In genomic region chr2:117169037-117169436, GRCm38 (mm10) we compare ENCODE assay signal across 29 mouse cellular contexts. TPM values are rescaled to one million over a fixed set of nuclear protein-coding genes. Genes with fewer than 3 reads are reported as not detected.
A peak's percentile ranks its signal among the peaks of the same experiment; 100 is the strongest.
DNase-seq lines count a peak whose midpoint lies in the region; ATAC-seq and TF ChIP-seq lines count a peak whose summit lies in the region.
"Had no signal": no experiment of that assay in that cellular context is flagged by ENCODE, and none has a peak within 500 bp of the region (broad histone marks: within the 10 kb centered on the region; RNA-seq: fewer than 3 reads in every experiment).

No protein-coding gene starts in this region.

- peak; percentile 28 for DNase-seq in lung, postnatal 0 days (ENCODE audit: low spot score)
- DNase-seq in lung, postnatal 25 days (ENCODE audit: low spot score) = no peak
- peak; percentile 18 for DNase-seq in CH12.LX (ENCODE audit: extremely low read depth)
- peak; percentile 17 for DNase-seq in splenic B cell, adult 2 months (ENCODE audit: low read depth, low spot score)
- no peak for DNase-seq in cerebellum, adult 9-11 months
- DNase-seq in spleen, postnatal 36 days (ENCODE audit: low spot score in 2 of 2) = no peak
- DNase-seq: adrenal gland, postnatal 10 days; cerebellum, adult 8-10 months; gastrocnemius, adult 2 months; gastrocnemius, postnatal 36 days; heart, postnatal 14 days; kidney, adult 9 months; kidney, postnatal 4 days; thymus, adult 2 months; thymus, postnatal 36 days had no signal

- dilution Hi-C loops in CH12.LX (cut with MboI; ENCODE audit: extremely low pct_ligation_motif_present, extremely low pct_unique_long_range_greater_than_20kb, low sequenced_read_pairs) = no loop called here

- H3K4me3 ChIP-seq in lung, postnatal 0 days (ENCODE audit: low read depth, low read length) = no peak overlapping the region
- no peak overlapping the region for H3K4me3 ChIP-seq in CH12.LX (replicated peaks in 1 of 3; ENCODE audit: low read depth in 2 of 3, low read length in 2 of 3, poor library complexity in 1 of 3)
- H3K4me3 ChIP-seq: embryonic facial prominence, embryonic 13.5 days; gastrocnemius, adult 2 months; heart, embryonic 13.5 days; hindbrain, embryonic 12.5 days; intestine, embryonic 15.5 days; limb, embryonic 13.5 days; lung, embryonic 15.5 days had no signal

- no peak overlapping the region for H3K4me2 ChIP-seq in lung, postnatal 0 days (replicated peaks; ENCODE audit: low read depth, low read length)
- H3K4me2 ChIP-seq in CH12.LX (ENCODE audit: insufficient read depth, low read depth, poor library complexity, severe bottlenecking) = no peak overlapping the region
- H3K4me2 ChIP-seq: embryonic facial prominence, embryonic 13.5 days; heart, embryonic 13.5 days; hindbrain, embryonic 12.5 days; intestine, embryonic 15.5 days; limb, embryonic 13.5 days; liver, embryonic 11.5 days; lung, embryonic 15.5 days; midbrain, embryonic 11.5 days had no signal

- TF ChIP-seq EP300 in lung, postnatal 0 days (IDR thresholded peaks at IDR 0.05) = no peak
- no peak for TF ChIP-seq EP300 in CH12.LX (IDR thresholded peaks at IDR 0.05; ENCODE audit: low read length)

- no peak overlapping the region for H3K27ac ChIP-seq in lung, postnatal 0 days (ENCODE audit: low read length)
- no peak overlapping the region for H3K27ac ChIP-seq in CH12.LX (ENCODE audit: insufficient read depth, low read depth)
- H3K27ac ChIP-seq: embryonic facial prominence, embryonic 13.5 days; gastrocnemius, adult 2 months; heart, embryonic 13.5 days; hindbrain, embryonic 12.5 days; hindbrain, postnatal 0 days; intestine, embryonic 15.5 days; limb, embryonic 13.5 days; lung, embryonic 15.5 days; stomach, postnatal 0 days had no signal

- H3K79me2 ChIP-seq in CH12.LX (replicated peaks; ENCODE audit: control insufficient read depth, extremely low read depth, insufficient read depth, poor library complexity, severe bottlenecking) = no peaks in the 10 kb centered on the region

- no peak for TF ChIP-seq CTCF in lung, postnatal 0 days (IDR thresholded peaks at IDR 0.05)
- no peak for TF ChIP-seq CTCF in CH12.LX (conservative IDR thresholded peaks at IDR 0.05 in 1 of 2, IDR thresholded peaks at IDR 0.05 in 1 of 2; ENCODE audit: low read depth in 2 of 2, low read length in 2 of 2)

- 46% methylated on average over 3 of the region's 3 CpGs for WGBS in lung, postnatal 0 days

- TF ChIP-seq POLR2A in CH12.LX (IDR thresholded peaks at IDR 0.05; ENCODE audit: low read depth, low read length) = no peak

- H3K9me3 ChIP-seq in lung, postnatal 0 days (ENCODE audit: low read length) = no peaks in the 10 kb centered on the region
- H3K9me3 ChIP-seq in CH12.LX (replicated peaks; ENCODE audit: low read length) = no peaks in the 10 kb centered on the region
- H3K9me3 ChIP-seq: embryonic facial prominence, embryonic 13.5 days; heart, embryonic 13.5 days; hindbrain, embryonic 12.5 days; intestine, embryonic 15.5 days; limb, embryonic 13.5 days; lung, embryonic 15.5 days had no signal

- H3K4me1 ChIP-seq in lung, postnatal 0 days (ENCODE audit: insufficient read depth, low read depth, low read length) = no peaks in the 10 kb centered on the region
- peaks cover 0 to 14% of the 10 kb centered on the region in 2 experiments; a peak in 1 of 4 replicates for H3K4me1 ChIP-seq in CH12.LX (ENCODE audit: control insufficient read depth in 1 of 2, insufficient read depth in 2 of 2)
- H3K4me1 ChIP-seq: hindbrain, embryonic 12.5 days; intestine, embryonic 15.5 days; limb, embryonic 13.5 days; lung, embryonic 15.5 days had no signal

- in situ Hi-C loops in CH12.LX (cut with MboI; ENCODE audit: low pct_ligation_motif_present, low pct_unique_long_range_greater_than_20kb, low sequenced_read_pairs) = no loop called here

- no peak for TF ChIP-seq RAD21 in CH12.LX (IDR thresholded peaks at IDR 0.05; ENCODE audit: low read depth, low read length)

- no peak overlapping the region for H3K9ac ChIP-seq in lung, postnatal 0 days (replicated peaks; ENCODE audit: low read depth)
- no peak overlapping the region for H3K9ac ChIP-seq in CH12.LX (ENCODE audit: insufficient read depth, low read depth)
- H3K9ac ChIP-seq: embryonic facial prominence, embryonic 13.5 days; heart, embryonic 13.5 days; hindbrain, embryonic 12.5 days; intestine, embryonic 15.5 days; limb, embryonic 13.5 days; lung, embryonic 15.5 days had no signal

- no peaks in the 10 kb centered on the region for H3K36me3 ChIP-seq in lung, postnatal 0 days (ENCODE audit: insufficient read depth, low read length)
- peaks cover 8 to 23% of the 10 kb centered on the region in 2 experiments for H3K36me3 ChIP-seq in CH12.LX (replicated peaks in 1 of 2; ENCODE audit: control insufficient read depth in 1 of 2, insufficient read depth in 1 of 2, low read length in 1 of 2)
- no peaks in the 10 kb centered on the region for H3K36me3 ChIP-seq in splenic B cell, adult 2 months (ENCODE audit: control insufficient read depth, insufficient read depth, low read length, poor library complexity, severe bottlenecking)
- H3K36me3 ChIP-seq: intestine, embryonic 15.5 days had no signal

- ATAC-seq in lung, postnatal 0 days = no peak
- peak; percentile 78 for ATAC-seq in common myeloid progenitor, adult 5-6 weeks (replicated peaks; ENCODE audit: low read depth, poor library complexity, severe bottlenecking)
- ATAC-seq: forebrain, embryonic 16.5 days; hindbrain, postnatal 0 days; intestine, embryonic 15.5 days; midbrain, embryonic 16.5 days; Patski had no signal

- no peaks in the 10 kb centered on the region for H3K27me3 ChIP-seq in lung, postnatal 0 days (replicated peaks; ENCODE audit: insufficient read depth, low read length)
- H3K27me3 ChIP-seq in CH12.LX (replicated peaks) = no peaks in the 10 kb centered on the region
- H3K27me3 ChIP-seq in splenic B cell, adult 2 months (ENCODE audit: control insufficient read depth, insufficient read depth, low read length, poor library complexity, severe bottlenecking) = no peaks in the 10 kb centered on the region
- H3K27me3 ChIP-seq: embryonic facial prominence, embryonic 13.5 days; heart, embryonic 13.5 days; hindbrain, embryonic 12.5 days; intestine, embryonic 15.5 days; limb, embryonic 13.5 days; lung, embryonic 15.5 days; Patski had no signal

TF ChIP-seq in CH12.LX, 34 proteins besides CTCF, POLR2A, EP300 and RAD21:
- no peak for TF ChIP-seq ZKSCAN1 (IDR thresholded peaks at IDR 0.05; ENCODE audit: borderline replicate concordance, low read depth, low read length)
- TF ChIP-seq TCF12 (IDR thresholded peaks at IDR 0.05; ENCODE audit: low read depth, low read length) = no peak
- no peak for TF ChIP-seq IRF4 (IDR thresholded peaks at IDR 0.05; ENCODE audit: low read depth, low read length)
- no peak for TF ChIP-seq ELF1 (IDR thresholded peaks at IDR 0.05; ENCODE audit: low read depth, low read length)
- TF ChIP-seq CHD1 (IDR thresholded peaks at IDR 0.05; ENCODE audit: low read depth, low read length) = no peak
- no peak for TF ChIP-seq RCOR1 (conservative IDR thresholded peaks at IDR 0.05; ENCODE audit: low read depth, low read length)
- no peak for TF ChIP-seq MYC (IDR thresholded peaks at IDR 0.05; ENCODE audit: low read depth, low read length)
- no peak for TF ChIP-seq JUN (IDR thresholded peaks at IDR 0.05; ENCODE audit: insufficient read depth, low read depth, low read length)
- no peak for TF ChIP-seq USF1 (IDR thresholded peaks at IDR 0.05; ENCODE audit: low read depth, low read length)
- no peak for TF ChIP-seq ZMIZ1 (IDR thresholded peaks at IDR 0.05; ENCODE audit: low read depth, low read length)
- no peak for TF ChIP-seq JUND (conservative IDR thresholded peaks at IDR 0.05; ENCODE audit: low read depth, low read length)
- TF ChIP-seq KAT2A (IDR thresholded peaks at IDR 0.05; ENCODE audit: insufficient replicate concordance, low read length) = no peak
- no peak for TF ChIP-seq PAX5 (IDR thresholded peaks at IDR 0.05; ENCODE audit: low read length)
- no peak for TF ChIP-seq MAZ (IDR thresholded peaks at IDR 0.05; ENCODE audit: low read depth, low read length)
- TF ChIP-seq MAX (IDR thresholded peaks at IDR 0.05; ENCODE audit: low read length) = no peak
- no peak for TF ChIP-seq BHLHE40 (IDR thresholded peaks at IDR 0.05; ENCODE audit: low read depth, low read length)
- TF ChIP-seq E2F4 (IDR thresholded peaks at IDR 0.05; ENCODE audit: insufficient replicate concordance, low read depth, low read length) = no peak
- no peak for TF ChIP-seq UBTF (IDR thresholded peaks at IDR 0.05; ENCODE audit: low read depth, low read length)
- TF ChIP-seq HCFC1 (IDR thresholded peaks at IDR 0.05; ENCODE audit: low read depth, low read length) = no peak

RNA-seq across cellular contexts. Expression of gene Spred1, which starts 47.9 kb away (rescaled TPM):
- polyA plus RNA-seq in lung, postnatal 0 days (2015; fragmentation: Nextera tagmentation; extraction: Ambion mirVana) = 12.5 and 17.3 TPM in 2 replicates
- total RNA-seq in CH12.LX (2012; rRNA removed) = 6.9 and 7.0 TPM in 2 replicates
- 16.5 and 18.1 TPM in 2 replicates for total RNA-seq in CH12.LX (2014; rRNA removed)
- 8.8 and 9.7 TPM in 2 replicates for polyA plus RNA-seq in CH12.LX (2012; ENCODE audit: insufficient read length, low read depth)
- 44.4 and 47.9 TPM in 2 replicates for total RNA-seq in common myeloid progenitor, adult 5-6 weeks (2017)

Comparison
In these comparisons a context has a peak if more than half of its experiments do, and no peak if none do; other contexts are left out.
1. DNase-seq: peak in lung, postnatal 0 days (single experiment), CH12.LX (single experiment) and splenic B cell, adult 2 months (single experiment); none in lung, postnatal 25 days (single experiment), cerebellum, adult 9-11 months (single experiment) and spleen, postnatal 36 days (0 of 2).